Mouse (Mus musculus) liver, embryonic 15.5 days (tissue): ENCODE measurements at regions not wholly inside any gene's neighbourhood (a gene's known extent, or its start where the extent isn't known, plus 50 kb on each side); places are given as distances from the start of the nearest gene placed in this dataset.

Source experiments
- ATAC-seq: fragments of 200-750 bp; cut with Nextera tagmentation; 2 replicates; pipeline ENCODE4 v1.8.0; 2017; ENCODE audit warnings: moderate number of reproducible peaks, mild to moderate bottlenecking, moderate library complexity; ENCODE audit not compliant: insufficient read depth
- H3K27ac ChIP-seq: fragments of 300-500 bp; sonication (generic); replicated peaks from 2 replicates; pipeline ENCODE4 v1.5.1; 2015; ENCODE audit warnings: mild to moderate bottlenecking, inconsistent platforms
- H3K27me3 ChIP-seq: fragments of 300-500 bp; sonication (generic); 2 replicates; pipeline ENCODE4 v1.6.1; 2015; ENCODE audit warnings: mild to moderate bottlenecking, inconsistent platforms
- H3K36me3 ChIP-seq: fragments of 300-500 bp; sonication (generic); replicated peaks from 2 replicates; pipeline ENCODE4 v1.6.1; 2015; ENCODE audit warnings: moderate library complexity, mild to moderate bottlenecking, inconsistent platforms
- H3K4me1 ChIP-seq: fragments of 300-500 bp; sonication (generic); replicated peaks from 2 replicates; pipeline ENCODE4 v1.6.1; 2015; ENCODE audit warnings: inconsistent platforms
- H3K4me2 ChIP-seq: fragments of 300-500 bp; sonication (generic); 2 replicates; pipeline ENCODE4 v1.6.1; 2015; ENCODE audit warnings: moderate library complexity, mild to moderate bottlenecking, inconsistent platforms
- H3K4me3 ChIP-seq: fragments of 300-500 bp; sonication (generic); replicated peaks from 2 replicates; pipeline ENCODE4 v1.5.1; 2015; ENCODE audit warnings: mild to moderate bottlenecking, inconsistent platforms
- H3K9ac ChIP-seq: fragments of 300-500 bp; sonication (generic); 2 replicates; pipeline ENCODE4 v1.6.1; 2015; ENCODE audit warnings: moderate library complexity, mild to moderate bottlenecking, inconsistent platforms
- H3K9me3 ChIP-seq: fragments of 300-500 bp; sonication (generic); replicated peaks from 2 replicates; pipeline ENCODE4 v1.6.1; 2016; ENCODE audit warnings: inconsistent platforms
- WGBS: fragments of 180-500 bp; shearing (Covaris S2); methylation state at CpG from one replicate; pipeline ENCODE4 v1.1.7; 2015; ENCODE audit warnings: mixed read lengths; ENCODE audit not compliant: insufficient replicate concordance; 5-methylcytosine and 5-hydroxymethylcytosine counted together

DNA sequence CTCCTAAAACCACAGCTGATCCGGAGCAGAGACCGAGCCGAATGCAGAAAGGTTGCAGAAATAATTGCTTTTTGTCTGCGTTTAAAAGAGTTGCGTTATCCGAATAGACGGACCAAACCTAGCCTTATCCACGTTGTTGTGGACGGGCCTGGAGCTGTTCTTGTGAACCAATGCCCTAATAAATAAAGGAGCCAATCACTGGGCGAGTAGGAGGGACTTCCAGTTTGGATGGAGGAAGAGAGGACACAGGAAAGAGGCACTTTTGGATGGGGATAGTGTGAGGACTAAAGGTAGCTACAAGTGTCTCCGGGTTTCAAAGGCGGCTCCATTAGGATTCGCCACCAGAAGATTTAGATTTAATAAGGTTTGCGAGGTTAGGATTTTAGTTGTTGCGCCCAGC, 69.4 kb upstream of the Arid2 start:
- Histone ChIP-seq H3K4me1 (no peaks in the 10 kb centered on the region), H3K27me3 (no peaks in the 10 kb centered on the region), H3K27ac (no peak overlapping the region), H3K9me3 (no peaks in the 10 kb centered on the region), H3K9ac (no peak overlapping the region), H3K4me2 (no peak overlapping the region), H3K4me3 (no peak overlapping the region), H3K36me3 (no peaks in the 10 kb centered on the region)
- WGBS: 76% methylated on average over 15 of the region's 15 CpGs
- no peak for ATAC-seq

DNA sequence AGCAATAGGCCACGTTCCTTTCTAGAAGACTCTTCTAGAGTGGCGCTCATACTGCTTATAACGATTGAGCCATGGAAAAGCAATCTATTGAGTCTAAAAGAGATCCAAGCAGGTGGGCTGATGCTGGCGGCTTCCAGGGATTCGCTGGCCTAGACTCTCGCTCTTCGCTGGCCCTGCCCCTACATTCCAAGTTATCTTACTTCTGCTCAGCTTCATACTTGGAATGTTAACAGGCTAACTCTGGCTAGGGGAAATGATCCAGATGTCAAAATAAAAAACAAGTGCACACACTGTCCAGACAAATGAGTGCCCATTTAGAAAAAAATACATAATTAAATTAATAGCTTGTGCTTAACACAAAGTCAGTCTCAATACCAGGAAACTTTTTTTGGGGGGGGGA, 67.6 kb upstream of the Arid2 start:
- 73% methylated on average over 7 of the region's 7 CpGs for WGBS
- no peak overlapping the region for H3K4me3 ChIP-seq
- no peak overlapping the region for H3K27ac ChIP-seq
- no peaks in the 10 kb centered on the region for H3K9me3 ChIP-seq
- H3K27me3 ChIP-seq: no peaks in the 10 kb centered on the region
- no peaks in the 10 kb centered on the region for H3K36me3 ChIP-seq
- no peak overlapping the region for H3K4me2 ChIP-seq
- no peaks in the 10 kb centered on the region for H3K4me1 ChIP-seq
- ATAC-seq: no peak
- no peak overlapping the region for H3K9ac ChIP-seq

DNA sequence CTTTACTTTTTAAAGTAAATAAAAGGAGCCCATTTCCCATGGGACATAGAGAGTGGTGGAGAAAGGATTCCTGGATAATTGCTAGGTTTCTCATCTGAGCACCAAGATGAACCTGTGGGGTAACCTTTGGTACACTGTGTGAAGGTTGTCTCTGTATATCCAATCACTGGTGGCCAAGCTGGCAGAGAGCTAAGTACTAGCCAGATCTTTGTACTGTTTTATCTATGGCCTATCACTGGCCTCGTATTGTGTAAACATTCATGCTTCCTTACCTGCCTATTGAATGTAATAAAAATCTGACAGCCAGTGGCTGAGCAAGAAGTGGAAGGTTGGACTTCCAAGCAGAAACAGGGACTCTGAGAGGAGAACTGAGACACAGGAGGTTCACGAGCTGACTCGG, 55.3 kb upstream of the Arid2 start:
- no peak overlapping the region for H3K4me2 ChIP-seq
- no peaks in the 10 kb centered on the region for H3K36me3 ChIP-seq
- H3K9me3 ChIP-seq: no peaks in the 10 kb centered on the region
- no peak overlapping the region for H3K27ac ChIP-seq
- 54% methylated on average over 3 of the region's 3 CpGs for WGBS
- no peaks in the 10 kb centered on the region for H3K27me3 ChIP-seq
- H3K4me3 ChIP-seq: no peak overlapping the region
- no peaks in the 10 kb centered on the region for H3K4me1 ChIP-seq
- H3K9ac ChIP-seq: no peak overlapping the region
- ATAC-seq: no peak

DNA sequence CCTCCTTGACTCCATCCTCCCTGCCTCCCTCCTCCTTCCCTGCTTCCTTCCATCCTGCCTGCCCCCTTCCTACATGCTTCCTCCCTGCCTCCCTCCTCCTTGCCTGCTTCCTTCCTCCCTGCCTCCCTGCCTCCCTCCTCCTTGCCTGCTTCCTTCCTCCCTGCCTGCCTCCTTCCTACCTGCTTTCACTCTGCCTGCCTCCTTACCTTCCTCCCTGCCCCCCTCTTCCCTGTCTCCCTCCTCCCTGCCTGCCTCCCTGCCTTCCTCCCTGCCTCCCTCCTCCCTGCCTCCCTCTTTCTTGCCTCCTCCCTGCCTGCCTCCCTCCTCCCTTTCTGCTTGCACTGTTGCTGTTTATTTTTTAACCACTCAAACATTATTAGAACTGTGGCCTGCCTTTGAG, 54.2 kb upstream of the Arid2 start:
- Histone ChIP-seq H3K4me1 (peaks cover 11% of the 10 kb centered on the region), H3K9ac (no peak overlapping the region), H3K4me3 (no peak overlapping the region), H3K27ac (no peak overlapping the region), H3K4me2 (no peak overlapping the region), H3K36me3 (no peaks in the 10 kb centered on the region), H3K27me3 (no peaks in the 10 kb centered on the region), H3K9me3 (no peaks in the 10 kb centered on the region)
- ATAC-seq: no peak

DNA sequence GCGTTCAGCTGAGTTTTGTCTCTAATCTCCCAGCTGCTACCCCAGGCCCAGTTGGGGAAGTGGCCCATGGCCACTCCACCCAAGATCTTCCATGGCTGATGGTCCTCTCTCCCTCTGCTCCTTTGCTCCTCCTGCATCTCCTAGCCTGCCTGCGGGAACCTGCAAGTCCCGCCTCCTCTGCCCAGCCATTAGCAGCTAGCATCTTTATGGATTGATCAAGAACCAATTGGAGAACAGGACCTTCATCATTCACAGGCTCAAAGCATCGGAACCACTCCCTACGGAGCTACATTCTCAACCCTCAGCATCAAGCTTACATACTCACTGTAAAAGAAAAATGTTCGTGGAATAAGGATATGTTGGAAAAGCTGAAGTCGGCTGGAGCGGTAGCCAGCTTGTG, 52.5 kb upstream of the Arid2 start:
- ATAC-seq: no peak
- no peak overlapping the region for H3K4me3 ChIP-seq
- no peak overlapping the region for H3K27ac ChIP-seq
- peaks cover 14% of the 10 kb centered on the region for H3K4me1 ChIP-seq
- H3K36me3 ChIP-seq: no peaks in the 10 kb centered on the region
- WGBS: 55% methylated on average over 8 of the region's 8 CpGs
- no peak overlapping the region for H3K9ac ChIP-seq
- no peak overlapping the region for H3K4me2 ChIP-seq
- no peaks in the 10 kb centered on the region for H3K9me3 ChIP-seq
- H3K27me3 ChIP-seq: no peaks in the 10 kb centered on the region
